Mouse (Mus musculus): Measurements from ENCODE around the gene Nalcn. TPM values are rescaled to one million over a fixed set of nuclear protein-coding genes. Genes with fewer than 3 reads are reported as not detected.

Gene Nalcn
- polyA plus RNA-seq, 1 experiment from 2014 or later = 0.30 TPM

GRCm38 (mm10) chr14:123535636-123536035 lies 91.3 kb downstream of the Nalcn start:
- DNase-seq (ENCODE audit: low spot score) = no peak
- no peak for ATAC-seq (ENCODE audit: low FRiP score, low TSS enrichment)
- Histone ChIP-seq H3K4me1 (replicated peaks; ENCODE audit: control insufficient read depth, insufficient read depth) (no peaks in the 10 kb centered on the region), H3K27ac (replicated peaks) (no peak overlapping the region), H3K36me3 (ENCODE audit: control insufficient read depth, insufficient read depth, low read length) (no peaks in the 10 kb centered on the region), H3K4me2 (replicated peaks; ENCODE audit: low read depth) (no peak overlapping the region), H3K4me3 (ENCODE audit: low read depth, low read length) (no peak overlapping the region), H3K9me3 (ENCODE audit: control insufficient read depth, low read length) (no peaks in the 10 kb centered on the region), H3K9ac (ENCODE audit: low read length) (no peak overlapping the region), H3K27me3 (ENCODE audit: control insufficient read depth, insufficient read depth, low read length) (no peaks in the 10 kb centered on the region)
- 30% methylated on average over 2 of the region's 2 CpGs for WGBS
- no peak for TF ChIP-seq EP300 (optimal IDR thresholded peaks at IDR 0.05)
- TF ChIP-seq CTCF (IDR thresholded peaks at IDR 0.05; ENCODE audit: low read depth) = no peak

- H3K4me3 ChIP-seq (ENCODE audit: low read depth, low read length) = no peak overlapping the region
- no peak for DNase-seq (ENCODE audit: low spot score)
- no peak overlapping the region for H3K4me2 ChIP-seq (replicated peaks; ENCODE audit: low read depth)
- no peak for ATAC-seq (ENCODE audit: low FRiP score, low TSS enrichment)
- no peaks in the 10 kb centered on the region for H3K36me3 ChIP-seq (ENCODE audit: control insufficient read depth, insufficient read depth, low read length)
- no peaks in the 10 kb centered on the region for H3K27me3 ChIP-seq (ENCODE audit: control insufficient read depth, insufficient read depth, low read length)
- H3K27ac ChIP-seq (replicated peaks) = no peak overlapping the region
- WGBS = 65% methylated on average over 1 of the region's 1 CpGs
- H3K9ac ChIP-seq (ENCODE audit: low read length) = no peak overlapping the region
- no peaks in the 10 kb centered on the region for H3K9me3 ChIP-seq (ENCODE audit: control insufficient read depth, low read length)
- TF ChIP-seq EP300 (optimal IDR thresholded peaks at IDR 0.05) = no peak
- no peak for TF ChIP-seq CTCF (IDR thresholded peaks at IDR 0.05; ENCODE audit: low read depth)
- no peaks in the 10 kb centered on the region for H3K4me1 ChIP-seq (replicated peaks; ENCODE audit: control insufficient read depth, insufficient read depth)
Measured at GRCm38 (mm10) chr14:123533000-123533399, 93.9 kb downstream of the Nalcn start.

- Histone ChIP-seq H3K27me3 (ENCODE audit: control insufficient read depth, insufficient read depth, low read length) (no peaks in the 10 kb centered on the region), H3K4me3 (ENCODE audit: low read depth, low read length) (no peak overlapping the region), H3K36me3 (ENCODE audit: control insufficient read depth, insufficient read depth, low read length) (no peaks in the 10 kb centered on the region), H3K27ac (replicated peaks) (no peak overlapping the region), H3K9ac (ENCODE audit: low read length) (no peak overlapping the region), H3K4me1 (replicated peaks; ENCODE audit: control insufficient read depth, insufficient read depth) (no peaks in the 10 kb centered on the region), H3K9me3 (ENCODE audit: control insufficient read depth, low read length) (no peaks in the 10 kb centered on the region), H3K4me2 (replicated peaks; ENCODE audit: low read depth) (no peak overlapping the region)
- peak; percentile 16 for DNase-seq (ENCODE audit: low spot score)
- no peak for TF ChIP-seq EP300 (optimal IDR thresholded peaks at IDR 0.05)
- no peak for TF ChIP-seq CTCF (IDR thresholded peaks at IDR 0.05; ENCODE audit: low read depth)
- WGBS = 4% methylated on average over 1 of the region's 1 CpGs
- 0 out of 2 replicates have a peak, but pooled peaks have one; percentile 51 for ATAC-seq (ENCODE audit: low FRiP score, low TSS enrichment)
Measured at GRCm38 (mm10) chr14:123531271-123531670, 95.7 kb downstream of the Nalcn start.

- no peak overlapping the region for H3K4me3 ChIP-seq (ENCODE audit: low read depth, low read length)
- H3K4me2 ChIP-seq (replicated peaks; ENCODE audit: low read depth) = no peak overlapping the region
- TF ChIP-seq CTCF (IDR thresholded peaks at IDR 0.05; ENCODE audit: low read depth) (no peak), EP300 (optimal IDR thresholded peaks at IDR 0.05) (no peak)
- DNase-seq (ENCODE audit: low spot score) (no peak), ATAC-seq (ENCODE audit: low FRiP score, low TSS enrichment) (no peak)
- H3K4me1 ChIP-seq (replicated peaks; ENCODE audit: control insufficient read depth, insufficient read depth) = no peaks in the 10 kb centered on the region
- no peaks in the 10 kb centered on the region for H3K27me3 ChIP-seq (ENCODE audit: control insufficient read depth, insufficient read depth, low read length)
- no peak overlapping the region for H3K9ac ChIP-seq (ENCODE audit: low read length)
- H3K36me3 ChIP-seq (ENCODE audit: control insufficient read depth, insufficient read depth, low read length) = no peaks in the 10 kb centered on the region
- no peaks in the 10 kb centered on the region for H3K9me3 ChIP-seq (ENCODE audit: control insufficient read depth, low read length)
- no peak overlapping the region for H3K27ac ChIP-seq (replicated peaks)
Measured at GRCm38 (mm10) chr14:123529143-123529542, 97.8 kb downstream of the Nalcn start.

GRCm38 (mm10) chr14:123513376-123514141 lies 113.4 kb downstream of the Nalcn start:
- no peaks in the 10 kb centered on the region for H3K4me1 ChIP-seq (replicated peaks; ENCODE audit: control insufficient read depth, insufficient read depth)
- no peaks in the 10 kb centered on the region for H3K36me3 ChIP-seq (ENCODE audit: control insufficient read depth, insufficient read depth, low read length)
- H3K9ac ChIP-seq (ENCODE audit: low read length) = no peak overlapping the region
- H3K27ac ChIP-seq (replicated peaks) = no peak overlapping the region
- no peaks in the 10 kb centered on the region for H3K9me3 ChIP-seq (ENCODE audit: control insufficient read depth, low read length)
- DNase-seq (ENCODE audit: low spot score) (no peak), ATAC-seq (ENCODE audit: low FRiP score, low TSS enrichment) (no peak; the same call in 1 of the 2 replicates)
- 29% methylated on average over 8 of the region's 8 CpGs for WGBS
- no peak overlapping the region for H3K4me2 ChIP-seq (replicated peaks; ENCODE audit: low read depth)
- no peak overlapping the region for H3K4me3 ChIP-seq (ENCODE audit: low read depth, low read length)
- H3K27me3 ChIP-seq (ENCODE audit: control insufficient read depth, insufficient read depth, low read length) = no peaks in the 10 kb centered on the region
- no peak for TF ChIP-seq CTCF (IDR thresholded peaks at IDR 0.05; ENCODE audit: low read depth)
- no peak for TF ChIP-seq EP300 (optimal IDR thresholded peaks at IDR 0.05)

GRCm38 (mm10) chr14:123512923-123513322 lies 114.0 kb downstream of the Nalcn start:
- no peaks in the 10 kb centered on the region for H3K36me3 ChIP-seq (ENCODE audit: control insufficient read depth, insufficient read depth, low read length)
- no peak overlapping the region for H3K9ac ChIP-seq (ENCODE audit: low read length)
- H3K4me3 ChIP-seq (ENCODE audit: low read depth, low read length) = no peak overlapping the region
- no peak for DNase-seq (ENCODE audit: low spot score)
- H3K4me1 ChIP-seq (replicated peaks; ENCODE audit: control insufficient read depth, insufficient read depth) = no peaks in the 10 kb centered on the region
- no peaks in the 10 kb centered on the region for H3K27me3 ChIP-seq (ENCODE audit: control insufficient read depth, insufficient read depth, low read length)
- no peak overlapping the region for H3K4me2 ChIP-seq (replicated peaks; ENCODE audit: low read depth)
- ATAC-seq (ENCODE audit: low FRiP score, low TSS enrichment) = no peak
- H3K9me3 ChIP-seq (ENCODE audit: control insufficient read depth, low read length) = no peaks in the 10 kb centered on the region
- H3K27ac ChIP-seq (replicated peaks) = no peak overlapping the region
- 66% methylated on average over 2 of the region's 2 CpGs for WGBS
- TF ChIP-seq EP300 (optimal IDR thresholded peaks at IDR 0.05) (no peak), CTCF (IDR thresholded peaks at IDR 0.05; ENCODE audit: low read depth) (no peak)
